Mouse (Mus musculus): ENCODE results near the gene Mzt1.

Gene Mzt1

DNA sequence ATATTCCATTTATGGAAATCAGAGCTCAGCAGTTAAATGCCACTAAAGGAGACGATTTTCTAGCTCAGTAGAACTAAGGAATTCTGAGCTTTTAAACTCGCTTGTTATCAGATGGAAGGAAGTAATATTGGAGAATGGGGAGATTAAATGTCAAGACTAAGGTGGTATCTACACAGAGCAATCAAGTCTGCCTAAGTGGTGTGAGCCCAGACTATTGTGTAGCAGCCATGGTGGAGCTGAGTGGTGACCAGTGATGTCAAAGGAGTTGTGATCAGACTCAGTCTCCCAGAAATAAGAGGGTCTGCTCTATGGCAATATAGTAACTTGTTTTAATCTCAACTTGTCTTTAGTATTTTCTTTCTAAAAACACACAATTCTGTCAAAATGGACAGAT lies 35.0 kb downstream of the Mzt1 start:
- DNase-seq, result no peak

- DNase-seq, result peak; percentile 49 to 60
Observed at GRCm38 (mm10) chr14:99010224-99010919, 35.6 kb downstream of the Mzt1 start.

DNA sequence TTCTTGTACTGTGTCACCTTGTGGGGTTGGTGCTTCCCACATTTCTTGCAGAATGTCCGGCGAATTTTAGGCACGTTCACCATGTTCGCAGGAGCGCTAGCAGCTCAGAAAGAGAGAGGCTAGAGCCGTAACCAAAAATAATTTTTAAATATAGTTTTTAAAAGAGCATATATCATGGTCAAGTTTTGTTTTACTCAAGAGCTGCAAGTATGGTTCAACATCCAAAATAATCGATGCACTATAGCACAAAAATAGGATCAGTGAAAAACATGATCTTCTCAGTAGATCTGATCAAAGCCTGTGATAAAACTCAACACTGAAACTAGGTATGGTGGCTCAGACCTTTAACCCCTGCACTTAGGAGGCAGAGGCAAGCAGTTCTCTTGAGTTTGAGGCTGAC lies 51.7 kb downstream of the Mzt1 start, which contains the start of gene Rpl36a-ps1:
Gene Rpl36a-ps1 (minus strand): TSS at position 101 of the 400 bp plus-strand sequence.
- DNase-seq, result no peak

GRCm38 (mm10) chr14:98992482-98992881 lies 53.5 kb downstream of the Mzt1 start:
- no peak for DNase-seq

DNA sequence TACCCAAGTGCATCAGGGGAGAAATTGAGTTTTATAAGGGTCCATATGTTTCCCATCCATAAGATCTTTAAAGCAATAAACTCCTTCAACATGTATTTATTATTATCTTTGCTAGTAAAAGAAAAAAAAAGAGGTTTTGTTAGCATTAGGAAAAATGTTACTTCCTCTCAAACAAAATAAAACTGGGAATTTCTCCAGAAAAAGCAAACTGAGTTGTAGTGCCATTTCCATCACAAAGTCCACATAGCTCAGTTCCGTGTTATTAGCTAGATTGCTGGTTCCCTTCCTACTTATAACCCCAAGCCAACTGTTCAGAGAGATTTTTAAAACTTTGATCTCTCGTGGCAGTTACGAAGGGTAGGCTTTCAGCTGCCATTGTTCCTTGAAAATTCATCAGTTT lies 55.3 kb downstream of the Mzt1 start:
- DNase-seq, result no peak

DNA sequence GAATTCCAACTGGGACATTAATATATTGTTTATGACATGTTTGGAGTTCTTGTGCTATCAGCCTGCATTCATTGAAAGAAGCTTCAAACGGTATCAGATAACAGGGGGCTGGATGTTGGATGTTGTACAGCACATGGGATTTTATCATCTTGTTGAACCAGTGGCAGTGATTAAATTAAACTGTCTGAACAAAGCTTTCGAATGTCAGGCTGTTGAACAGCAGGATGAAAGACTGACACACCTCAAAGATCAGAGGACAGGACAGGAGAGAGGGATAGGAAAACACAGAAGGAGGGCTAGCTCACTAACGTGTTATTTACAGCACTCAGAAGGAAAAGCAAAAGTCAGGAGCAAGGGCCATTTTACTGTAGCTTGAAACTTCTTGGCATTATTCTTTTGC lies 56.1 kb downstream of the Mzt1 start:
- DNase-seq, result no peak

Data from kidney, postnatal 4 days (tissue).